Mouse (Mus musculus) midbrain, embryonic 11.5 days (tissue): Measurements from ENCODE around the gene Slc43a1. TPM values are rescaled to one million over a fixed set of nuclear protein-coding genes. Genes with fewer than 3 reads are reported as not detected.

Experiments
- ATAC-seq: fragments of 200-750 bp; cut with Nextera tagmentation; 2 replicates; pipeline ENCODE4 v1.8.0; 2017; ENCODE audit warnings: moderate TSS enrichment, moderate library complexity; ENCODE audit not compliant: low FRiP score
- DNase-seq: peaks from one replicate; pipeline ENCODE4 v3.0.0; 2015; ENCODE audit warnings: low spot score; ENCODE audit errors: missing footprints
- H3K27ac ChIP-seq: fragments of 300-500 bp; sonication (generic); 2 replicates; pipeline ENCODE4 v1.5.1; 2014; ENCODE audit warnings: low read depth, low read length
- H3K27me3 ChIP-seq: fragments of 300-500 bp; sonication (generic); 2 replicates; pipeline ENCODE4 v1.6.1; 2014; ENCODE audit warnings: mild to moderate bottlenecking, low read length, moderate library complexity, mixed read lengths; ENCODE audit not compliant: control insufficient read depth, insufficient read depth
- H3K36me3 ChIP-seq: fragments of 300-500 bp; sonication (generic); 2 replicates; pipeline ENCODE4 v1.6.1; 2014; ENCODE audit warnings: mild to moderate bottlenecking, low read length, moderate library complexity, mixed read lengths; ENCODE audit not compliant: control insufficient read depth, insufficient read depth
- H3K4me1 ChIP-seq: fragments of 300-500 bp; sonication (generic); 2 replicates; pipeline ENCODE4 v1.6.1; 2014; ENCODE audit warnings: low read length; ENCODE audit not compliant: control insufficient read depth, insufficient read depth
- H3K4me2 ChIP-seq: fragments of 300-500 bp; sonication (generic); 2 replicates; pipeline ENCODE4 v1.6.1; 2014; ENCODE audit warnings: mild to moderate bottlenecking, moderate library complexity
- H3K4me3 ChIP-seq: fragments of 300-500 bp; sonication (generic); 2 replicates; pipeline ENCODE4 v1.5.1; 2014; ENCODE audit warnings: low read depth, low read length
- H3K9ac ChIP-seq: fragments of 300-500 bp; sonication (generic); 2 replicates; pipeline ENCODE4 v1.6.1; 2014; ENCODE audit warnings: low read length
- H3K9me3 ChIP-seq: fragments of 300-500 bp; sonication (generic); 2 replicates; pipeline ENCODE4 v1.6.1; 2016; ENCODE audit warnings: low read length; ENCODE audit not compliant: control insufficient read depth
- WGBS: fragments of 180-500 bp; shearing (Covaris S2); extraction: QIAGEN DNeasy Blood & Tissue Kit; methylation state at CpG from one replicate; pipeline ENCODE4 v1.1.7; 2014; 5-methylcytosine and 5-hydroxymethylcytosine counted together
- polyA plus RNA-seq: library from polyadenylated mRNA; unstranded; fragments of >200 nt; fragmentation: Nextera tagmentation; extraction: Ambion mirVana; gene quantifications from 2 replicates; pipeline ENCODE4 v1.2.1, GENCODE M21; 2014

Slc43a1 gene
- polyA plus RNA-seq, 1 experiment from 2014 or later = 18.6 TPM

DNA sequence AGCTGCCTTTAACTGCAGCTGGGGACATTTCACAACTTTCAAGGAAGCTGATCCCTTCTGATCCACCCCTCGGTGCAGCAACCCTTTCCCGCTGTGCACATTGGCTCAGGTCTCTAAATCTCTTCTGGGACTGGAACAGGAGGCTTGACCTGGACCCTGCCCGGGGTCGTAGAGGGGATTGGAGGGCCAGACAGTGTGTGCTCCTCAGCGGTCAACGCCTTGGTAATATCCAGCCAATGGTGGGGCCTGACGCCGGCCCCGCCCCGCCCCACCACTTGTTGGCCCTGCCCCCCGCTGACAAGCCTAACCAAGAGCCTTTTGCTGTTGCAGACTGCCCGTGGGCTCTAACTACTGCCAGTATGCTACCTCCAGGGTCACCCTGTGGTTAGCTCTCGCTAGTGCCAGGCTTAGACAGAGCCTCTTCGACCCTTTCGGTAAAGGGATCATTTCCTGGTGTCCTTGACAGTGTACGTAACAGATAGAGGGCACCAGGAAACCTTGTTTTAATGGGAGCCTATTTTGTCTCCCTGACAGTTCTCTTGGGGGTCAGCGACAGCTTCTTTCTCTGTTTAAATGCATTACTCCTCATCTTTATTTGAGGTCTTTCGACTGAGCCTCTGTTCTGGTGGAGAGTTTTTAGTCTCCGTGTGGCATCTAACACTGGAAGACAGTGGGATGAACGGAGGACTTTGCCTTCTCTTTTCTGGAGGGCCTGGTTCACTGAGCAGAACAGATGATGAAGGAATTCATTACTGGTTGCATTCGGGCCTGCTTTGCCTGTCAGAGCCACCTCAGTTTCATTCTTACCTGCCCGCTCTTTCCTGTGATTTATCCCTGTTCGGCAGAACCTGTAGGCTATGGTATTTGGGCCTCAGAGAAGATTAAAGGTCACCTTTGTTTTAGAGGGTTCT lies 12.7 kb downstream of the Slc43a1 start:
- ATAC-seq = peak; percentile 75
- DNase-seq = no peak
- no peak overlapping the region for H3K4me3 ChIP-seq
- peak overlapping the region; percentile 19 for H3K4me2 ChIP-seq
- peaks cover 8% of the 10 kb centered on the region for H3K4me1 ChIP-seq
- H3K9me3 ChIP-seq = no peaks in the 10 kb centered on the region
- H3K36me3 ChIP-seq = no peaks in the 10 kb centered on the region
- H3K27ac ChIP-seq = no peak overlapping the region
- H3K9ac ChIP-seq = no peak overlapping the region
- whole genome bisulfite sequencing = 29% methylated on average over 23 of the region's 23 CpGs
- H3K27me3 ChIP-seq = no peaks in the 10 kb centered on the region

DNA sequence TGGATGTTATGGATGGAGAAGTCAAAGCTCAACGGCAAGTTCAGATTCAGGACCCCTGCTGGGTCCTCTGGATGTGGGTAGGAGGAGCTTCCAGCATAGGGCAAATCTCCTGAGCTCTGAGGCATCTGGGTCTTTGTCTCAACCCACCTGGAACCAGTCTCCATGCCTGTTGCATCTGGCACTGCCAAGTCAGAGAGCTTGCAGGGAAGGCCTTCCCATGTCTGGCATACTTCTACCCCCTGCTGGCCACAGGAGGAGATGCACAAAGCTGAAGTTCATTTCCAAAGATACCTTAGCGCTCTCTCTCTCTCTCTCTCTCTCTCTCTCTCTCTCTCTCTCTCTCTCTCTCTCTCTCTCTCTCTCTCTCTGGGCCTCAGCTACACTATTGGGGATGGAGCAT lies 17.1 kb downstream of the Slc43a1 start:
- no peak overlapping the region for H3K4me2 ChIP-seq
- 0 out of 2 replicates have a peak, but pooled peaks have one; percentile 56 for ATAC-seq
- H3K36me3 ChIP-seq = no peaks in the 10 kb centered on the region
- H3K4me1 ChIP-seq = peaks cover 7% of the 10 kb centered on the region
- no peaks in the 10 kb centered on the region for H3K27me3 ChIP-seq
- H3K4me3 ChIP-seq = no peak overlapping the region
- H3K27ac ChIP-seq = no peak overlapping the region
- 72% methylated on average over 2 of the region's 2 CpGs for WGBS
- no peak for DNase-seq
- H3K9ac ChIP-seq = no peak overlapping the region
- no peaks in the 10 kb centered on the region for H3K9me3 ChIP-seq

DNA sequence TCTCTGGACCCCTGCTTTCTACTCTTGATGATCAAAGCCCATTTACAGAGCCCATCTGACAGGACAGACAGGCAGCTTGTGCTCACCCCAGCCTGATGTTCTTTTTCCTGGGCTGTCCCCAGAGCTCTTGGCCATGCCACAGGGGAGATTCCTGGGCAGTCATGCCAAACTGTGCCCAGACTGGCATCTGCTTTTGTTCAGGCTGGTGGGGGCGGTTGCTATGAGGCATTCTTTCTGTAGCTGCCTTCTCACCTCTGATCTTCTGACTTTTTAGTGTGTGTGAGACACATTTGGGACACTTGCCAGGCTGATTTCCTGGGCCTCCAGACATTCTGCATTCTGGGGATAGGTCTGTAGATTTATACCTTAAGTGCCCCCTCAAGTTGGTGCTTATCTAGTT lies 19.9 kb downstream of the Slc43a1 start:
- H3K9ac ChIP-seq = no peak overlapping the region
- no peaks in the 10 kb centered on the region for H3K27me3 ChIP-seq
- no peak for ATAC-seq
- no peaks in the 10 kb centered on the region for H3K9me3 ChIP-seq
- H3K4me2 ChIP-seq = no peak overlapping the region
- no peak overlapping the region for H3K4me3 ChIP-seq
- no peaks in the 10 kb centered on the region for H3K36me3 ChIP-seq
- H3K27ac ChIP-seq = no peak overlapping the region
- H3K4me1 ChIP-seq = no peaks in the 10 kb centered on the region
- 83% methylated on average over 1 of the region's 1 CpGs for WGBS
- DNase-seq = no peak

DNA sequence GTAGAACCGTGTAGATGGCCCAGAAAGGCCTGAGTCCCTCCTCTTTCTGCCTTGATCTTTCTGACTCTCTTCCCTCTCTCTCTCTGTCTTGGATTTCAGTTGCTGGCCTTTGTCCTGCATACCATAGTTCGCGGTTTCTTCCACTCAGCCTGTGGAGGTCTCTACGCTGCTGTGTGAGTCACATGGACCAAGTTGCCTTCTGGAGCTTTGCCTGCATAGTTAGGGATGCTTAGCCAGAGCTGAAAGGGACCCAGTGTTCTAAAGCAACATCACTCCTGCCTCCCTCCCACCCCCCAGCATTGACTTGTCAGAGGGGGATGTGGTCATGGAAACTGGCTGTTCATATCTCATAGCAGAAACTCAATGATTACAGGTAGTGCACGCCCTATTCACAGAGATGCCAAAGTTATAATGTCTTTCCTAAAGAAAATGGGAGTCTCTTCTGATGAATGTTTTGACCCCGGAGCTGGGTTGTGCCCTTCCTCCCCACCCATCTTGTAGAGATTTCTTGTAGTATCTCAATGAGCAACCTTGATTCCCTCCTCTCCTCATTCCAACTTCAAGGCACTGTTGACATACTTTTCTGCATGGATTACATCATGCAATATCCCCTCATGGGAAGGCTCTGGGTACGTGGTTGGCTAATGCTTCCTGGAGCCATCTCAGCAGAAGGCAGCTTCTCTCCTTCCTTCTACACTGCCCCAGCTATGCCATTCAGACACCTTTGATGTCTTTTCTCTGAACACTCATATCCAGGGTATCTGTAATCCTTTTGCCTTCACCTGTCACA lies 21.5 kb downstream of the Slc43a1 start:
- Histone ChIP-seq H3K9me3 (no peaks in the 10 kb centered on the region), H3K4me2 (no peak overlapping the region), H3K27me3 (no peaks in the 10 kb centered on the region), H3K36me3 (no peaks in the 10 kb centered on the region), H3K9ac (no peak overlapping the region), H3K27ac (no peak overlapping the region), H3K4me3 (no peak overlapping the region), H3K4me1 (no peaks in the 10 kb centered on the region)
- ATAC-seq = no peak
- 92% methylated on average over 7 of the region's 7 CpGs for WGBS
- DNase-seq = no peak

DNA sequence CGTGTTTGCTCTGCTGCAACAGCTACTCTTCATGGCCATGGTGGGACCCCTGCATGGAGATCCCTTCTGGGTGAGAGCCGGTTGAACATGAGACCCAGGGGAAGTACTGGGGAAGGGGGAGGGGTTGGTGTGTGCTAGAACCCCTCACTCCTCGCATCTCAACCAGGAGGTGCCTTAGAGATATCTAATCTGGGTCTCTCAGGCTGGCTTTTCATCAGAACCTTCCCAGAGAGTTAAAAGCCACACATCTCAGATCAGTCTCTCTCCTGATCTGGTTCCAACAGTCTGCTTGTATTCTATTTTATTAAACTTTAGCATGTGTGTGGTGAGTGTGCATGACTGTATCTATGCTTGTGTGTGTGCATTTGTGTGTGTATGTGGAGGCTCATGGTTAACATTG lies 22.8 kb downstream of the Slc43a1 start:
- H3K9me3 ChIP-seq = no peaks in the 10 kb centered on the region
- no peak overlapping the region for H3K4me3 ChIP-seq
- no peak for DNase-seq
- no peaks in the 10 kb centered on the region for H3K36me3 ChIP-seq
- H3K27me3 ChIP-seq = peaks cover 3% of the 10 kb centered on the region
- peaks cover 8% of the 10 kb centered on the region for H3K4me1 ChIP-seq
- no peak overlapping the region for H3K9ac ChIP-seq
- H3K27ac ChIP-seq = no peak overlapping the region
- 88% methylated on average over 3 of the region's 3 CpGs for WGBS
- H3K4me2 ChIP-seq = no peak overlapping the region
- no peak for ATAC-seq

DNA sequence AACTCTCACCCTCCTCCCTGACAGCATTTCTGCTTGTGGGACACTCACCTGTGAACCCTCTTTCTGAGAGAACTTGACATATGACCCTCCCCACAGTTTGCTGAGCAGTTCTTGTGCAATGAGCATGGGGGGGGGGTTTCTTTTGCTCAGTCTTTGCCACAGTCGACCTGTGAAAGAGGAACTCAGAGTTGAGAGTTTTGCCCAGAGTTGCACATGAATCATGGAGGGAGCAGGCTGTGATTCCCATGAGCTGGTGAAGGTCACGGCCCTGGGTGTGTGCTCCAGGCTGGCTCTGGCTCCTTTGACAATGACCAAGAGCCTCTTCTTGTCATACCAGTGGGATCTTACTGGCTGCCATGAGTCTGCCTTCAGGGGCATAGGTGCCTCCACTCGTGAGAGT lies 23.6 kb downstream of the Slc43a1 start:
- peaks cover 9% of the 10 kb centered on the region for H3K4me1 ChIP-seq
- ATAC-seq (no peak), DNase-seq (no peak)
- H3K36me3 ChIP-seq = no peaks in the 10 kb centered on the region
- no peaks in the 10 kb centered on the region for H3K9me3 ChIP-seq
- no peak overlapping the region for H3K4me2 ChIP-seq
- H3K4me3 ChIP-seq = no peak overlapping the region
- no peak overlapping the region for H3K9ac ChIP-seq
- no peak overlapping the region for H3K27ac ChIP-seq
- 80% methylated on average over 3 of the region's 3 CpGs for WGBS
- H3K27me3 ChIP-seq = peaks cover 9% of the 10 kb centered on the region

DNA sequence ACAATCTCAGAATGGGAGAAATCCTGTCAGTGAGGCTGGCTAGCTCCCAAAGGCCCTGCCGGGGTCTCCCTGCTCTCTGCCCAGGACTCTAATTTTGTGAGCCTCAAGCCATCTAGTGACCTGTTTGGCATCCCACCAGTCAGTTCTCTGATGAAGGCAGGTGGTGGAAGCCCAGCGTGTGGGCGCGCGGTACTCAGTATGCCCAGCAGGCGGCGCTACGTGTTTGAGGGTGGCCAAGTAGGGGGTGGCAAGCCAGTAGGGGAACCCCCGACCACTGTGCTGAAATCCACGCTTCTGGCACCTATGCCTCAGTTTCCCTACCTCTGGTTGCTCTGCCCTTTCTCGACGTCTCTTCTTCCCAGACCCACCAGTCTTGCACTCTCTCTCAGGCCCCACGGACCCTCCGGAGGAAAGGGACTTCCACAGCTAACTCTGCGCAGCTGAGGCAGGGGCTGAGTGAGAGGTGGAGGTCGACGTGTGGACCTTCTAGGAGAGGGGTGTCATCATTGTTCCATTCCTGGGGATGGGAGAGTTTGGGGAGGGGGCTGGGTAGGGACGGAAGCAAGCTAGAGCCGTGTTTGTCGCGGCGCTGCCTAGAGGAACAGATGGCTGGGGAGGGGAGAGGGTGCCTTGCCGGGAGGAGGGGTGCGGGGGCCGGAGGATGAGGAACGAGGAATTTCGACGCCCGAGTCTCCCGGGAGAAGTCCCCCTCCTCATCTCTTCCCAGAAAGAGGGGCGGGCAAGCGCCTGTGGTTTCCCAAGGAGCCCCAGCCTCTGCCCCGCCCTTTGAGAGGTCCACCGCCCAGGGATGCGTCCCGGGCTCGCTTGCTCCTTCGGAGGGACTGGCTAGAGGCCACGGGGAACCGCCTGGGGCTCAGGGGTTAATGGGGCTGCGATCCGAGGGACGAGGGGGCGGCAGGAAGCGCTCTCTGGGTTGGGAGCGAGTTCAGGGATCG lies 27.2 kb downstream of the Slc43a1 start:
- DNase-seq (peak; percentile 98), ATAC-seq (peak; percentile 76)
- peak overlapping the region; percentile 54 for H3K9ac ChIP-seq
- H3K4me3 ChIP-seq = peak overlapping the region; percentile 34
- peaks cover 9% of the 10 kb centered on the region for H3K4me1 ChIP-seq
- under 1% methylated on average over 46 of the region's 47 CpGs for WGBS
- H3K36me3 ChIP-seq = no peaks in the 10 kb centered on the region
- peaks cover 21% of the 10 kb centered on the region for H3K27me3 ChIP-seq
- peak overlapping the region; percentile 58 for H3K4me2 ChIP-seq
- H3K9me3 ChIP-seq = no peaks in the 10 kb centered on the region
- no peak overlapping the region for H3K27ac ChIP-seq

DNA sequence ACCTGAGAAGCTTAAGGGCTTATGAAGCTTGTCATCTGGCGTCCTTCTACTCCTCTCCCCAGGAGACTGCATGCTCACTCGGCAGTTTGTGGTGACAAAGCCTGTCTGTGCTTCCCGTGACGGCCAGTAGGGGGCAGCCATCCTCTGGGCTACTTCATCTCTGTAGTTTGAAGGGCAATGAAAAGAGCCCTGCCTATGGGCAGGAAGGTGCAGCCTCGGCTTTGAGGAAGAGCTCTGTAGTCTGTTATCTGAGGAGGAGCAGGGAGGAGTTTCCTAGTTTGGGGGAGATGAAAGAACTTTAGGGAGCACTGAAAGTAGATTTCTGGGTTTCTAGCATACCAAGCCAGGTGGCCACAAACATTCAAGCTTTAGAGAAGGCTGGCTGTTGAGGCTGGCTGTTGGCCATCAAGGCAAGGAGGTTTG lies 29.9 kb downstream of the Slc43a1 start:
- Histone ChIP-seq H3K4me1 (peaks cover 16% of the 10 kb centered on the region), H3K4me2 (no peak overlapping the region)

More for the DNA sequence above, 29.9 kb downstream of the Slc43a1 start:
- H3K27ac ChIP-seq = no peak overlapping the region
- H3K36me3 ChIP-seq = no peaks in the 10 kb centered on the region
- H3K9ac ChIP-seq = no peak overlapping the region
- ATAC-seq (no peak), DNase-seq (peak; percentile 94)
- 9% methylated on average over 5 of the region's 5 CpGs for WGBS
- H3K9me3 ChIP-seq = no peaks in the 10 kb centered on the region
- H3K4me3 ChIP-seq = no peak overlapping the region
- H3K27me3 ChIP-seq = peaks cover 48% of the 10 kb centered on the region
